Mouse (Mus musculus) embryonic facial prominence, embryonic 14.5 days (tissue): ENCODE results near the gene Map2k2. TPM values are rescaled to one million over a fixed set of nuclear protein-coding genes. Genes with fewer than 3 reads are reported as not detected.
A peak's percentile ranks its signal among the peaks of the same experiment; 100 is the strongest.
"Not testable (repeated sequence)": the region's sequence is repeated elsewhere in the genome, so short reads cannot be mapped to it uniquely, and the experiment has no call there.

ENCODE experiments used
- ATAC-seq: fragments of 200-750 bp; cut with Nextera tagmentation; 2 replicates; pipeline ENCODE4 v1.8.0; 2017; ENCODE audit warnings: low read depth, moderate number of reproducible peaks, moderate TSS enrichment
- DNase-seq: peaks from one replicate; pipeline ENCODE4 v3.0.0-alpha.2; 2015; ENCODE audit warnings: low spot score
- H3K27ac ChIP-seq: fragments of 300-500 bp; sonication (generic); replicated peaks from 2 replicates; pipeline ENCODE4 v1.5.1; 2014; ENCODE audit warnings: low read depth, mild to moderate bottlenecking, low read length, moderate library complexity
- H3K27me3 ChIP-seq: fragments of 300-500 bp; sonication (generic); replicated peaks from 2 replicates; pipeline ENCODE4 v1.6.1; 2014; ENCODE audit warnings: low read length; ENCODE audit not compliant: control insufficient read depth, insufficient read depth
- H3K36me3 ChIP-seq: fragments of 300-500 bp; sonication (generic); 2 replicates; pipeline ENCODE4 v1.6.1; 2014; ENCODE audit warnings: low read length, mixed read lengths; ENCODE audit not compliant: control insufficient read depth, insufficient read depth
- H3K4me1 ChIP-seq: fragments of 300-500 bp; sonication (generic); 2 replicates; pipeline ENCODE4 v1.6.1; 2014; ENCODE audit warnings: antibody characterized with exemption, low read length; ENCODE audit not compliant: control insufficient read depth, insufficient read depth
- H3K4me2 ChIP-seq: fragments of 300-500 bp; sonication (generic); 2 replicates; pipeline ENCODE4 v1.6.1; 2014; ENCODE audit warnings: low read depth, mild to moderate bottlenecking, low read length, moderate library complexity, mixed read lengths
- H3K4me3 ChIP-seq: fragments of 300-500 bp; sonication (generic); 2 replicates; pipeline ENCODE4 v1.5.1; 2014; ENCODE audit warnings: low read depth, mild to moderate bottlenecking, low read length
- H3K9ac ChIP-seq: fragments of 300-500 bp; sonication (generic); 2 replicates; pipeline ENCODE4 v1.6.1; 2014; ENCODE audit warnings: low read depth, mild to moderate bottlenecking, low read length, moderate library complexity, mixed read lengths
- H3K9me3 ChIP-seq: fragments of 300-500 bp; sonication (generic); 2 replicates; pipeline ENCODE4 v1.6.1; 2016; ENCODE audit warnings: low read length; ENCODE audit not compliant: control insufficient read depth
- WGBS: fragments of 180-500 bp; shearing (Covaris S2); extraction: QIAGEN DNeasy Blood & Tissue Kit; methylation state at CpG from one replicate; pipeline ENCODE4 v1.1.7; 2014; 5-methylcytosine and 5-hydroxymethylcytosine counted together
- polyA plus RNA-seq: library from polyadenylated mRNA; unstranded; fragments of >200 nt; fragmentation: Nextera tagmentation; extraction: Ambion mirVana; gene quantifications from 2 replicates; pipeline ENCODE4 v1.2.1, GENCODE M21; 2014

Map2k2 gene
- polyA plus RNA-seq, 1 experiment from 2014 or later = 166 TPM

DNA sequence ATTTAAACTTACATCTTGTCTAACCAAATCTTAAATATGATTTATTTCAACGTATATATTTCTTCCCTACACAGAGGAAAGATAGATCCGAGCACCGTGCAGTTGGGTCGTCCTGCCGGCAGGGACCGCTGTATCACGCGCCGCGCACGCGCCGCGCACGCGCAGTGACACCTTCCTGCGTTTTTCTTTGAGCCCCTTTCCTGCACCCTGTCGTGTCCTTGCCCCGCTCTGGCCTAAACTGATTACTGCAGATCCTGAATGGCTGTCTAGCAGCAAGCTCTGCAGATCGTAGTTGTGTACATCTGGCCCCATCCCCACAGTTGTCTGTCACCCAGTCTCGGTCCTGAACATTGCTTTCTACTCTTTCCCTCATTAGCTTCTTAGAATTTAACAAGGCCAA lies 67.4 kb downstream of the Map2k2 start:
- H3K4me2 ChIP-seq = peak overlapping the region; percentile 49
- no peaks in the 10 kb centered on the region for H3K9me3 ChIP-seq
- peak overlapping the region; percentile 88 for H3K27ac ChIP-seq
- peaks cover 20% of the 10 kb centered on the region for H3K4me1 ChIP-seq
- no peaks in the 10 kb centered on the region for H3K27me3 ChIP-seq
- peak overlapping the region; percentile 60 for H3K9ac ChIP-seq
- H3K36me3 ChIP-seq = peaks cover 11% of the 10 kb centered on the region
- DNase-seq (peak; percentile 83), ATAC-seq (peak; percentile 20; the same call in 1 of the 2 replicates)
- H3K4me3 ChIP-seq = no peak overlapping the region
- WGBS = 8% methylated on average over 21 of the region's 21 CpGs

DNA sequence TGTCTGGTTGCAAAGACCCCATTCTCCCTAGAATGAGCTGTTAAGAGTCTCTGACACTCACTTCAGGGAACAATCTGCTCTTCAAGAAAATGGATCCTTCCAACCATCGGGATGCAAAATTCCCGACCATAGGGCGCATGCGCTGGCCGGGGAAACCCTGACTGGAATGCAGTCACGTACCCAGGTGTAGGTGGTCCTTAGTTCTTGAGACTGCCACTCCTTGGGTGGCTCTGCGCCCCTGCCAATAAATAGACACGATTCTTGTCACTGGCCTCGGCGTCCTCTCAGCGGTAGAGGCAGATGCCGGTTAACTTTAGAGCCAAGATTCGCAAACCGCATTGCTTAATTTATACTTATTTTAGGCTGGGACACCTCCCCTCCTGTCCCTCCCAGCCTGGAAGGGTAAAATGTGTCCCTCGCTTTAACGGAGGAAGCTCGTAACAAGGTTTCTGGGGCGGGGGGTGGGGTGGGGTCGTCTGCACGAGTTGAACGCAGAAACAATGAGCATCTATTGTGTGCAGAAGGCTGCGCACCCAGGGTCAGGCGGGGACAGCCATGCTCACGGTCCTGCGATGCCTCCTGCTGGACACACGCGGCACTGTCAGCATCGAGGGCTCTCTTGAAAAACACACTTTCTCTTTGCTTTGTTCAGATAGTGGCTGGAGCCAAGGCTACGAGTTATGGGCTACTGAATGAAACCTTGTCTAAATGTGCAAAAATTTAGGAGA lies 69.1 kb downstream of the Map2k2 start:
- Histone ChIP-seq H3K4me1 (peaks cover 15% of the 10 kb centered on the region), H3K9ac (peak overlapping the region; percentile 56), H3K9me3 (no peaks in the 10 kb centered on the region), H3K27me3 (no peaks in the 10 kb centered on the region), H3K36me3 (peaks cover 28% of the 10 kb centered on the region), H3K27ac (peak overlapping the region; percentile 88), H3K4me3 (peak overlapping the region; percentile 37), H3K4me2 (peak overlapping the region; percentile 72)
- peak; percentile 91 for DNase-seq
- ATAC-seq = peak; percentile 73
- 2% methylated on average over 29 of the region's 29 CpGs for WGBS

DNA sequence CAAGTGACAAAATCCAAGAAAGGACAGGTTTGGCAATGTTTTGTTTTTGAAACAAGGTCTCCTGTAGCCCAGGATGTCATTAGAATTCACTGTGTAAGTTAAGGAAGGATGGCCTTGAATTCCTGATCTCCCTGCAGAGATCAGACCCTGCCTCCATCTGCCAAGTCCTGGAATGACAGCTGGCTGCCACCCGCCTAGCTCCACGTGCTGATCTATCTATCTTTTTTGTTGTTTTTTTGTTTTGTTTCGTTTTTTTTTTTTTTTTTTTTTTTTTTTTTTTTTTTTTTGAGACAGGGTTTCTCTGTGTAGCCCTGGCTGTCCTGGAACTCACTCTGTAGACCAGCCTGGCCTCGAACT lies 69.6 kb downstream of the Map2k2 start:
- H3K27ac ChIP-seq = peak overlapping the region; percentile 88
- 7% methylated on average over 4 of the region's 4 CpGs for WGBS
- H3K4me1 ChIP-seq = peaks cover 15% of the 10 kb centered on the region
- H3K27me3 ChIP-seq, ATAC-seq, H3K9me3 ChIP-seq: not testable (repeated sequence)
- peak overlapping the region; percentile 72 for H3K4me2 ChIP-seq
- peak overlapping the region; percentile 94 for H3K4me3 ChIP-seq
- H3K36me3 ChIP-seq = peaks cover 33% of the 10 kb centered on the region
- peak overlapping the region; percentile 56; the same call in 1 of the 2 replicates for H3K9ac ChIP-seq
- DNase-seq = peak; percentile 55

DNA sequence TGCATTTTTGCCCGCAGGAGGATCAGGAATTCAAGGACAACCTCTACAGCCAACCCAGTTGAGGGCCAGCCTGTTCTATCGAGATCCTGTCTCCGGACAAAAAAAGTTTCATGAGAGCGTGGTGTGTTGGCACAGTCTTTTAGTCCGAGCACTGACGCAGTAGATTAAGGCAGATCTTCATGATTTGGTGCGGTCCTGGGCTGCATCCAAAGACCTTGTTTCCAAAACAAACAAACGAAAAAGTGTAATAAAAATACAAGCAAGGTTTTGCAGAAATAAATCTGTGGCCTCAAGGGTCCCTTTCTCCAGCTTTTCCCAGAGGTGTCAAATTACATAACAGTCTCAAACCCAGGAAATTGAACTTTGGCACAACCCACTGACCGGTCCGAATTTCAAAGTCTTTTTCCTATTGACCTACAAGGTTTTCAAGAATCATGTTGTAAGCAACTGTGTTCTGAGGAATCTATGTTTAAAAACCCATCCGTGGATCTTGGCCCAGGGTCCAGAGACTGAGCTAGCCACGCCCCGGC lies 70.3 kb downstream of the Map2k2 start:
- Histone ChIP-seq H3K9ac (peak overlapping the region; percentile 53), H3K27ac (peak overlapping the region; percentile 88), H3K9me3 (no peaks in the 10 kb centered on the region), H3K36me3 (peaks cover 40% of the 10 kb centered on the region), H3K4me2 (peak overlapping the region; percentile 72), H3K4me3 (peak overlapping the region; percentile 94), H3K4me1 (peaks cover 15% of the 10 kb centered on the region), H3K27me3 (no peaks in the 10 kb centered on the region)
- DNase-seq (no peak), ATAC-seq (peak; percentile 16)
- WGBS = 4% methylated on average over 13 of the region's 13 CpGs

DNA sequence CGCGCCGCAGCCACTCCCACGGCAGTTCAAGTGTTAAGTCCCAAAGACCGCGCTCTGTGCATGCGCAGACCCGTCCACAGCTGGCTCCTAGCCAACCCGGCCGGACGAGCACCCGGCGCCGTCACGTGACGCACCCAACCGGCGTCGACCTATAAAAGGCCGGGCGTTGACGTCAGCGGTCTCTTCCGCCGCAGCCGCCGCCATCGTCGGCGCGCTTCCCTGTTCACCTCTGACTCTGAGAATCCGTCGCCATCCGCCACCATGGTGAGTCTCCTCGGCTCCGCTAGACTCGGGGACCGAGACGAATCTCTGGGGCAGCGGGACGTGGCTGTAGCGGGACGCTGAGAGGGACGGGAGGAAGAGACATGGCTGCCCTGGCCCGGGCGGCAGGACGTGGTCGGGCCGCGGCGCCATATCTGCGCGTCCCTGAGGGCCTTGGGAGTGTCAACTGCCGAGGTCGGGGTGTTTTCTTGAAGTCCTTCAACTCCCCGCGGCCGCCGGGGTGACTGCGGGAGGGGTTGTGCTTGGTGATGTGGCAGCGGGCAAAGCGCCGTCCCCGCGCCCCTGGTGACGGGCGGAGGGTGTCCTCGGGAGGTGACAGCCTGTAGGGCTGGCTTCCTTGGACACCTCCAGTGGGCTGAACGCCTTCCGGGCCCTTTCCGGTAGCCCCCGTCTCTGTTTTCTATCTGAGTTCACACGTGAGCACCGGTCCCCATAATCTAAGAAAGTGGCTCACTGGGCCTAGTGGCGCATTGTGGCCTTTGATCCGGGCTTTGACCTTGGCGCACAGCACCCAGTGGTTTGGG lies 71.0 kb downstream of the Map2k2 start, which contains the start of gene Eef2:
Gene Eef2 (plus strand): TSS at position 166 of the 806 bp plus-strand sequence.
- DNase-seq (peak; percentile 99), ATAC-seq (peak; percentile 79)
- Histone ChIP-seq H3K27me3 (no peaks in the 10 kb centered on the region), H3K36me3 (peaks cover 46% of the 10 kb centered on the region), H3K9me3 (no peaks in the 10 kb centered on the region), H3K27ac (peak within 1 kb of the TSS; percentile 88), H3K4me3 (peak within 1 kb of the TSS; percentile 94), H3K4me2 (peak within 1 kb of the TSS; percentile 98), H3K9ac (peak within 1 kb of the TSS; percentile 98), H3K4me1 (peaks cover 15% of the 10 kb centered on the region)
- WGBS = 0% methylated on average over 60 of the region's 77 CpGs

DNA sequence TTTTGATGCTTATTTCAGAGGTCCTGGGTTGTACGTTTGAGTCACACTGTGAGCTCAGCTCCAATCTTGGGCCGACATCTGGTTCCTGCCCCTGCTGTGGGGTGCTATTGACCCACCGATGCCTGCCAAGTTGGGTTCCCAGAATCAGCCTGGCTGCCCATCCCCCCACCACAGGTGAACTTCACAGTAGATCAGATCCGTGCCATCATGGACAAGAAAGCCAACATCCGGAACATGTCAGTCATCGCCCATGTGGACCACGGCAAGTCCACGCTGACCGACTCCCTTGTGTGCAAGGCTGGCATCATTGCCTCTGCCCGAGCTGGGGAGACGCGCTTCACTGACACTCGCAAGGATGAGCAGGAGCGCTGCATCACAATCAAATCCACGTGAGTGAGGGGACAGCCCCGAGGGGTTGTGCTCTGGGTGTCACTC lies 71.8 kb downstream of the Map2k2 start:
- WGBS = 10% methylated on average over 16 of the region's 16 CpGs
- peaks cover 55% of the 10 kb centered on the region for H3K36me3 ChIP-seq
- peak overlapping the region; percentile 94 for H3K4me3 ChIP-seq
- peak overlapping the region; percentile 98 for H3K9ac ChIP-seq
- no peak for DNase-seq
- peak overlapping the region; percentile 98 for H3K4me2 ChIP-seq
- H3K4me1 ChIP-seq = peaks cover 15% of the 10 kb centered on the region
- ATAC-seq = no peak
- H3K27ac ChIP-seq = peak overlapping the region; percentile 88
- H3K27me3 ChIP-seq = no peaks in the 10 kb centered on the region
- H3K9me3 ChIP-seq = no peaks in the 10 kb centered on the region

DNA sequence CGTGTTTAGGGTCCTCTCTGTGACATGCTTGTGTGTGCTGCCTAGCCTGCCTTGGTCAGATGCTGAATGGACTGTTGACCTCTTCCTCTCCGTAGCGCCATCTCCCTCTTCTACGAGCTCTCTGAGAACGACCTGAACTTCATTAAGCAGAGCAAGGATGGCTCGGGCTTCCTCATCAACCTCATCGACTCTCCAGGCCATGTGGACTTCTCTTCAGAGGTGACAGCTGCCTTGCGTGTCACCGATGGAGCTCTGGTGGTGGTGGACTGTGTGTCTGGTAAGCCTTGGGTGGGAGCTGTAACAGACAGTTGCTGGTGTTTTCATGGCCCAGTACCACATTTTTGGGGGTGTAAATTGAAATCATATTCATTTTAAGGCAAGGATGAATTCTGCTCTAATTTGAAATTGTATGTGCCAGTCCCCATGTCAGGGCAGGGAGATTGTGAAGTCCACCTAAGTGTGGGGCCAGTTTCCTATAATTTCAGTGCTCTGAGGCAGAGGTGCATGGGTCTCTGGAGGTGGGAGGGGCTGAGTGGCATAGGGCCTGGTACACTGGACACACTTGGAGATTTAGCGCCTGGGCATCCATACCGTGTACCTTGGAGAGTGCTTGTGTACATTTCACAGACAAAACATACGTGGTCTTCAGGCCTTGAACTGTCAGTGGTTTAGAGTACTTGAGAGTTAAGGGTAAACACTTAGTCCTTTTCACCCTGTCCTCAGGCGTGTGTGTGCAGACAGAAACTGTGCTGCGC lies 72.4 kb downstream of the Map2k2 start:
- peak overlapping the region; percentile 94 for H3K4me3 ChIP-seq
- peak overlapping the region; percentile 98 for H3K4me2 ChIP-seq
- H3K27me3 ChIP-seq = no peaks in the 10 kb centered on the region
- no peak for DNase-seq
- peak overlapping the region; percentile 88 for H3K27ac ChIP-seq
- no peaks in the 10 kb centered on the region for H3K9me3 ChIP-seq
- peak overlapping the region; percentile 98 for H3K9ac ChIP-seq
- peaks cover 55% of the 10 kb centered on the region for H3K36me3 ChIP-seq
- 61% methylated on average over 14 of the region's 14 CpGs for WGBS
- peaks cover 12% of the 10 kb centered on the region for H3K4me1 ChIP-seq
- ATAC-seq = no peak

DNA sequence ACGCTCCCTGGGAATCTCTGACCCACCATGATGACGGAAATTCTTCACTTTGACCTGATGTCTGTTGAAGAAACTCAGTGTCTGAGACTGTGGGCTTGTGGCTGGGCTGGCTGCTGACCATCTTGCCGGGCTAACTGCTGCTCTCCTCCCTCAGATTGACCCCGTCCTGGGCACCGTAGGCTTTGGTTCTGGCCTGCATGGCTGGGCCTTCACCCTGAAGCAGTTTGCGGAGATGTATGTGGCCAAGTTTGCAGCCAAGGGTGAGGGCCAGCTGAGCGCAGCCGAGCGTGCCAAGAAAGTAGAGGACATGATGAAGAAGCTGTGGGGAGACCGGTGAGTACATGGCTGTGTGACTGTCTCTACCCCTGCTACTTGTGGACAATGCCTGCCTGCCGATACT lies 73.2 kb downstream of the Map2k2 start:
- peak overlapping the region; percentile 98; the same call in 1 of the 2 replicates for H3K9ac ChIP-seq
- ATAC-seq (no peak), DNase-seq (no peak)
- 95% methylated on average over 11 of the region's 11 CpGs for WGBS
- H3K9me3 ChIP-seq = no peaks in the 10 kb centered on the region
- H3K27me3 ChIP-seq = no peaks in the 10 kb centered on the region
- peaks cover 55% of the 10 kb centered on the region for H3K36me3 ChIP-seq
- no peak overlapping the region; the same call in 1 of the 2 replicates for H3K27ac ChIP-seq
- no peak overlapping the region; the same call in 1 of the 2 replicates for H3K4me3 ChIP-seq
- peaks cover 4% of the 10 kb centered on the region for H3K4me1 ChIP-seq
- no peak overlapping the region for H3K4me2 ChIP-seq
